Mouse (Mus musculus): Measurements from ENCODE around the gene Smoc1.

Smoc1 gene

DNA sequence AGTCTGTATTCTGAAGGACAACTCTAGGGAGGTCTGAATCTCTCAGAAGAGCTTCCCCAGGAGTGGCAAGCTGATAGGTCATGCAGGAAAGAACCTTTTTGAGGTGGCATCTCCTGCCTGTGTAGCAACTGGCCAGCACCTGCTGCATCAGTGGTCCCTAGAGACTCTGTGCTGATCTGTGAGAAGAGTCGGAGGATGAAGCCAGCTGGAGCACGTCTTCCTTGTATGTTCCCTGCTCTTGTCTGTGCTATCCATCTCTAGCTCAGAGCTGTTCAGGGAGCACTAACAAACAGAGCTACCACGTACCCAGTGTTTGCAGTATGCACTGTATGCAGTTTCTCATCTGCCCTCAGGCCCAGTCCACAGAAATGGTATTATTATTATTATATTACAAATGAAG is 54.4 kb downstream of the Smoc1 start:
- no peak for DNase-seq (ENCODE audit: low read depth)

DNA sequence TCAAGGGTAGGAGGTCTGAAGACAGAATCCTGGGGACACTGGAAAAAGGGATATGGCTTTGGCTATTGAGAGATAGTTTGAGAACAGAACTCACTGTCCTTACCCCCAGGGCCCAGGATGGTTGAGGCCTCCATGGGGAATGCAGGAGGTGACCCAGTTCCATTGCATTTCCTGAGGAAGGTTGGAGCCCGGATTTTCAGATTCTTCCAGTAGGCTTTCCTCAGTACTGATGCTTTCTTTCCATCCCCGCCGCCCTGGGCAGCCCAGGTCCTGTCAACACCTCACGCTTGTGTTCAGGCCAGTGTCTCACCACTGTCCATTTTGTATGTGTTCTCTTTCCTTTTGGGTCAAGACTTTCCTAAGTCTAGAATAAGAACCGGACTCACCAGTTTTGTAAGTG is 56.5 kb downstream of the Smoc1 start:
- no peak for DNase-seq (ENCODE audit: low read depth)

DNA sequence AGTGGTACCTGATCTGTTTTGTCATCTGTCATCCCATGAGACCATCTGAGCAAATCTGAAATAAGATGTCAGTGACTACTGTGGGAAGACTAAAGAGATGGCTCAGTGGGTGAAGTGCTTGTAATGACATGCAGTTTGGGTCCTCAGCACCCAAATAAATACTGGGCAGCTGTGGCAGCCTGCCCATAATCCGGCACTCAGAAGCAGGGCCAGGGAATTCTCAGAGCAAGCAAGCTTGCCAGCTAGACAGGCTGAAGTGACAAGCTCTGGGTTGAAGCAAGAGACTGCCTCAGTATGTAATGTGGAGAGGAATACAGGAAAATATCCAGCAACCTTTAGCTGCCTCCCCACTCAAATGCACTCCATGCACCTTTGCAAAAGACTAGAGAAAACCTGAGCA is 58.6 kb downstream of the Smoc1 start:
- no peak for DNase-seq (ENCODE audit: low read depth)

DNA sequence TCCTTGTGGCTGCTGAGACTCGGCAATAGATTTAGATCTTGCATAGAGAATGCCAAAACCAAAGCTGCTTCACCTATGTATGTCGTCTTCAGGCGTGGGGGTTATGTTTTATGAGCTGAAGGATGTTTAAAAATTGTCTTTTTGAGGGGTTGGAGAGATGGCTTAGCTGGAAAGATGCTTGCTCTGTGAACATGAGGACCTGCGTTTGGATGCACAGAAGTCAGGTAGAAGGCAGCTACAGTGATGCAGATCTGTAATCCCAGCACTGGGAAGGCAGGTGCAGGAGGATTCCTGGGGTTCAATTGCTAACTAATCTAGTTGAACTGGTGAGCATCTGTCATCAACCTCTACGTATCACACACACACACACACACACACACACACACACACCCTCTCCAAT is 61.5 kb downstream of the Smoc1 start:
- DNase-seq (ENCODE audit: low read depth), result no peak

DNA sequence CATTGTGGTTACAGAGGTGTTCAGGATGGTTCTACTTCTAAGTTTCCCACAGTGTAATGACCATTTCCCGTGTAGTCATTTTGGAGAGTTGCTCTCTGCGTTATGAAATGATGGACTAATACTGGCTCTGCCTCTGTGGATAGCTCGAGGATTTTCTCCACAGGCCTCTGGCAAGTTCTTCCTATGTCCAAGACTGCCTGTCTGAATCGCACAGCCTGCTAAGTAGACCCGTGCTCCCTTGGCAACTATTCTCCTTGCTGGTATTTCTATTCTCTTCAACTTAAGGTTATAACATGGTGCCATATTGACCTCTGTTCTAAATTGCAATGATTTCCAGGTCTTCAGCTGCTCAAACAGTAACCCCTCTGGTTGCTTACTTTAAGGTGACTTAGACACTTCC is 65.0 kb downstream of the Smoc1 start:
- DNase-seq (ENCODE audit: low read depth), result no peak

DNA sequence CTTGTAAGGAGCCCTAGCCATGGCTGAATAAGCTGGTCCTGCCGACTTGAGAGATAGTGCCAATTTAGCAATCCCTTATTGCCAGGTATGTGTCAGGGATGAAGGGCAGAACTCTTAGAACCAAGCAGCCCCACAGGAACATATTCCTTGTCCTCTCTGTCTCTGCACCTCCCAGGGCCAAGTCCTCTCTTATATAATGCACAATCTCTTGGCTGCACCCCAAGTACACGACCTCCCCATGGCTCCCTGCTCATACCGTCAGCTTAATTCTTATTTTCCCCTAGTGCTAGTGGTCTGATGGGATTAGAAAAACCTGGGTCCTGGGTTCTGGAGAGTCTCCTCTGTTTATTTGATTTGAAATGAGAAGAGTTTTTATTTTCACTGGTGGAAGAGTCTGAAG is 66.0 kb downstream of the Smoc1 start:
- no peak for DNase-seq (ENCODE audit: low read depth)

DNA sequence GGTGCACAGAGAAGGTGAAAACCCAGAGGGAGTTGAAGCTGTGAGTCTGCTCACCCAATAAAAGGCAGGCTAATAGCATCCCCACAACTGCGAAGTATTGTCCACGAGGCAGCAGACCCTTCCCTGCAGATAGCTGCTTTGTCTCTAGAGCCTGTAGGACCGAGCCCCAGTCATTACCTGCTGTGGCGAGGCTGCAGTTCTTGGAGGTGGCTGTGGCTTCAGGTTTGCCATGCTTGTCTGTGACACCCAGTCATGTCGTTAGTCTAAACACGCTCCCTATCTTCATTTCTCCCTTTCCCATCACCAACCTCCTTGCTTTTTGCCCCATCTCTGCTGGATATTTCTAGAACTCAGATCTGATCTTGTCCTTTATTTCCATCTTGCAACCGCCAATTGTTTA is 66.6 kb downstream of the Smoc1 start:
- DNase-seq (ENCODE audit: low read depth), result no peak

DNA sequence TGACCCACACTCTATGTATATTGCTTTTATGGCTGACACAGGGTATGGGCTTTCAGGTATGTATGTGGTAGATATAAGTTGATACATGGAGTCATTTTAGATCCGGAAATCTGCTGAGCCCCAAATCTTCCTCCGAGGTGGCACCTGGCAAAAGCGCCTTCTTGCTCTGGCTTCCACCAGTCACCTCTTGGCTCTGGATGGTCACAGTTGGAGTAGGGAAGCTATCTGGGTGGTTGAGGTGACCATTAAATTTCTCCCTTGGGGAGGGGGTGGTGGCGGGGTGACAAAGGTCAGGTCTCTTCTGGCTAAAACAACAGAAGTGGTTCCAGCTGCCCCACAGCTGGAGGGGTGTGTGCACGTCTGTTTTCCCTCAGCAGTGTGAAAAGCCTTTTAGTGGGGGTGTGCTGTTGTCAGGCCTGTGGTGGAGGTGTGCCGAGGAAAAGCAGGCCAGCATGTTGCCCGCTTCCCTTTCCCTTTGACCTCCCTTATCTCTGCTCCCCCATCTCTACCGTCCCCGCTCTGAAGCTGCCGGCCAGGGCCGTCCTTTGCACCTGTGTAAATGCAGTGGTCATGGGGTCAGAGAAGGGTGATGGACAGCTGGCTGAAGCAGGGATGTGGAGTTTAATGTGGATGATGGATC is 68.3 kb downstream of the Smoc1 start:
- no peak for DNase-seq (ENCODE audit: low read depth)

DNA sequence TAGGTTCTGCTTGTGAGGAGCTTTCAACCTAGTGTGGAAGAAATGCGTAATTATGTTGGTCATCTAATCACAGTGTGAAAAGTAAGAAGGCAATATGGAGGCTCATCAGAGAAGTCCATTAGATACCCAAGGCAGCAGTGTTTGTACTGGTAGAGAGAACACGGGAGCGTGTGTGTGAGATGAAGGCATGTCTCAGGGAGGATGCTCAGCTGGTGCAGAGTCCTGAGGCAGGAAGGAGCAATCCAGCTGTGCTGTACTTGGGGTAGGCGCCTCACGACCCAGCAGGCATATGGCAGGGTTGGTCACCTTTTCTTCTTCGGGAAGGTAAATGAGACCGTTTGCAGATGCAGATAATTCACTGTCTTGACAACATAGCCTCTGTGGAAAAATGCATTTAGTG is 70.7 kb downstream of the Smoc1 start:
- DNase-seq (ENCODE audit: low read depth), result no peak

DNA sequence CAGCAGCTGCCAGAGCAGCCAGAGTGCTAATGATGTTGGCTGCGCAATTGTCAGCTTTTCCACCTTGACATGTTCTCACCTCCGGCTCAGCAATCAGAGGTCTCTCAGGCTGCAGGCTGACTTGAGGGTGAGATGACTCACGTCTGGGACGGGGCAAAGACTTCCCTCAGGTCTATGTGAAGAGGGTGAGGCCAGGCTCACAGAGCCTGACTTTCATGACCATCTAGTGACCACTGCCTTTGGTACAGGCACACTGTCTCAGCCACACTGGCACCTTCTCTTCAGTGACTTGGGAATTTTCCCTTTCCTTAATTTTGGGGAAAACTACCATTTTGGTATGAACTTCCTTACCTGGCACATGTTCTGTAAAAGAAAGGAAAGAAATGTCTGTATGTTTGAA is 71.1 kb downstream of the Smoc1 start:
- no peak for DNase-seq (ENCODE audit: low read depth)

DNA sequence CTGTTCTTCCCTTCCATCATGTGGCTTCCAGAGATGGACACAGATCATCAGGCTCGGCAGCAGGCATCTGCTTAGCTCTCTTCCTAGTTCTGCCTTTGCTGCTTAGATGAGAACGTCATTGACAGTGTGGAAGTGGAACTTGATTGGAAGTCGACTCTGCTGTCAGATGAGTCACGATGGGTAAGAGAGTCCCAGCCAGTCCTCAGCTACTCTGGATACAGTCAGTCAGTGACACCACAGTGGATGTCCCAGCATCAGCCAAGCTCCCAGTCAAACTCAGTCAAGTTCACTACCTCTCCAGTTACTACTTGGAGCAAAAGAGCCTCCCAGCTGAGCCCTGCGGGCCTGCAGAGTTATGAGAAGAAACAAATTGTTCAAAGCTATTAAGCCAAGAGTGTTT is 72.6 kb downstream of the Smoc1 start:
- no peak for DNase-seq (ENCODE audit: low read depth)

DNA sequence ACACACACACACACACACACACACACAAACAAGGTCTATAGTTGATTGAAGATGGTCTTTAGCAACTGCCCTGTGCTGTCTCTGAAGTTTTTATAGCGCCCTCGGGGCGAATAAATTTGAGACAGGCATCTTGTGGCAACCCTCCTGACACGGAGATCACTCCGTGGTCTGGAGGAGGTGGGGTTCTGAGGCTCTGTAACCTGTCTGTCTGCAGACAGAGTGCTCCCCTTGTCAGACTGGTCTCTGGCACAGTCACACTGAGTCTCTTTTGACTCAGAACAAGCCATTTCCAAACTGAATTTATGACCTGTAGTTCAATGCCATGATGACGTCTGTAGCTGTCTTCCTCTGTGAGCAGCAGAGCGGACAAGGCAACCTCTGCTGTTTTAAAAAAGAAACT is 75.1 kb downstream of the Smoc1 start:
- peak; percentile 32 for DNase-seq (ENCODE audit: low read depth)

DNA sequence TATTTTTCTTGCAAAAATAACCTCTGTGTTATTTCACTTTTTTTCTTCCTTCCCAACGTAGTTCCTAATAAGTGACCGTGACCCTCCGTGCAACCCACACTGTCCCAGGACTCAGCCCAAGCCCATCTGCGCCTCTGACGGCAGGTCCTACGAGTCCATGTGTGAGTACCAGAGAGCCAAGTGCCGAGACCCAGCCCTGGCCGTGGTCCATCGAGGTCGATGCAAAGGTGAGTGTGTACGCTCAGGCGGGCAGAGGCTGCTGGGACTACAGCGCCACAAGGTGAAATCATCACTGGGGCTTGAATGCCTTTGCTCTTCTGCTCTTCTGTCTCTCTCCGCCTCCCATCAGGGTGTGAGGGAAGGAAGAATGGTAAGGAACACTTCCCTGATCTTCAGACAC is 77.9 kb downstream of the Smoc1 start:
- no peak for DNase-seq (ENCODE audit: low read depth)

DNA sequence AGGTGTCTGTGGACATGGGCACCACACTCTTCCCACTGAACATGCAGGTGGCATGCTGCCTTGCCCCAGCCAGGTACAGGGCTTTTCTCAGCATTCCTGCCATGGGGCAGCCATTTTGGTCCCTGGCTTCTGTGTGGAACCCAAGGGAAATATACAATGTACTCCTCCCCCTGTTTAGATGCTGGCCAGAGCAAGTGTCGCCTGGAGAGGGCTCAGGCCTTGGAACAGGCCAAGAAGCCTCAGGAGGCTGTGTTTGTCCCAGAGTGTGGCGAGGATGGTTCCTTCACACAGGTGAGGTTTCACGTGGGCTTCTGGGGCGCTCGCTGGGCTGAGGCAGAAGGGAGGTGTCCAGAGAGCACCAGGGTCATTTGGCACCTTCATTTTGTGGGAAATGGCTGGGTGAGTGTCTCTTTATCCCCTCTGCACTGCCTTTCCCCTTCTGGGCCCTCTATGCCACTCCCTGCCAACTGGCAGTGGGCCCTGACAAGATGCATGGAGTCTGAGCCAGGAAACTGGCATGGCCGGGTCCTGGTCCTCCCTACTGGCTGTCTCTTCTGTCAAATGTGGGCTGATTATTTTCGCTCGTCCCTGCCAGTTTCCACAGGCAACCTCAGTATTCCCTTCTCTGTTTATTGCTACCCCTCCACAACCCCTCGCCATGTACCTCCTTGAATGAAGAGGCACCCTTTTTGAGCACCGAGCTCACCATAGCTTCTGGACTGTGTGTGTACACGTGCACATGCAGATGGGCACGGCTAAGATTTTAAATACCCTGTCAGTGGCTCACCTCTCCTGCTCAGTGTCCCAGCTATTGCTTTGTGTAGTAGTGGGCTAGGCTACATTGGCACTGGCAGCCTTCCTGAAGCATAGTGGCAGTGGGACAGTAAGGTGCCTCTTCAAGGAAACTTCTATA is 79.4 kb downstream of the Smoc1 start:
- peak; percentile 20 for DNase-seq (ENCODE audit: low read depth)

DNA sequence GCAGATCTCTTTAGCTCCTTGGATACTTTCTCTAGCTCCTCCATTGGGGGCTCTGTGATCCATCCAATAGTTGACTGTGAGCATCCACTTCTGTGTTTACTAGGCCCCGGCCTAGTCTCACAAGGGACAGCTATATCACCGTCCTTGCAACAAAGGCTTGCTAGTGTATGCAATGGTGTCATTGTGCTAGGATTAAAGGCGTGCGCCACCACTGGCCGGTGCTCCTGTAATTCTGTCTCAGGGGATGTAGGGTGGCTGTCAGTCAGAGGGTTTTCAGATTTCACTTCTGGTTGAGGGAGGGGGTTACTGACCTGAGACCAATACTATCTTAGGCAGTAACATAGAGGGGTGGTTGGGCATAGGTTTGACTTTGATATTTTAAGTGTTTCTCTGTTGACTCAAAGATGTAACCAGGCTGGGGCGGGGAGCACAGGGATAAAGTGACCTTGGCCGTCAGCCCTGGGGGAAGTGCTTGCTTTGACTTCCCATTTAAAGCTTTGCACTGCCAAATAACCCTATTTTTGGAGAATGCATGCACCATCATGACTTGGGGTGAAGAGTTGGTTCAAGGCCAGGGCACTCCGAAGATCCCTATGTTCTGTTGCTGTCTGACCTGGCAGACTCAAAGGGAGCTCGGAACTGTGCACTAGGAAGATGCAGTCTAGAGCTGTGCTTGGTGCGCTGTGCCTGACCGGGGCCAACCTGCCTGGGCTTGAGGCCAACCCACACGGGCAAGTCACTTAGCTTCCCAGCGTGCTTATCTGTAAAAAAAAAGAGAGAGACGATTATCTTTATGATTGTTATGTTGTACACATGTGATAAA is 80.9 kb downstream of the Smoc1 start:
- no peak for DNase-seq (ENCODE audit: low read depth)

DNA sequence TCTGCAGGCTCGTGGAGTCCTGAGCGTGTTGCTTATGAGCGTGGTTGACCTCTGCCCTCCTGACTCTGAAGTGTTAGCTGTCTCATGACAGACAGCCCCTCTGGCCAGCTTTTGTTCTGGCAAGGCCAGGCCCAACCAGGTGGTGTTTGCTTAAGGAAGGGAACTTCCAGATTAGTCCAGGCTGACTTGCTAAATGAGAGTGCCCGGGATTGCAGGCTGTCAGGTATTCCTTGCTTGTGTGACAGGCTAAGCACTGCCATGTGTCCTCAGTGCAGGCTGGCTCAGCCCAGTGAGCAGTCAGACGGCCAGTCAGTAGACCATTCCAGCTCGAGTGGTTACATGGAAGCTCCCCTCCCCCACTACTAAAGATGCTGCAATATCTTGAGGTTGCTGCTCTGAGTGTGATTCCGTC is 82.0 kb downstream of the Smoc1 start:
- peak; percentile 41 for DNase-seq (ENCODE audit: low read depth)

DNA sequence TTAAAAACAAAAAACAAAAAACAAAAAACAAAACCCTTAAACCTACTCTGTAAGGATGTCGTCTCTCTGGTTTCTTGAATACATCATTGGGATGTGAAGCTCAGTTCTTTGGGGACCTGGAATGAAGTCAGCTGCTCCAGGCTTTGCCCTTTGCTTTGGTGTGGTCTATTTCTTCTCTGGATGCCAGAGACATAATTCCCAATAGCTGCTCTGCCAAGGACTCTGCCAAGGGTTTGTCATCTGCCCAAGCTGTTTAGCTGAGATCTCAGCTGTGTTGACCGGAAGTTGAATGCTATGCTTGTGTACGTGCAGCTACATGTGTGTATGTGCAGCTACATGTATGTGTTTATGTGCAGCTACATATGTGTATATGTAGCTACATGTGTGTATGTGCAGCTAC is 83.4 kb downstream of the Smoc1 start:
- DNase-seq (ENCODE audit: low read depth), result peak; percentile 52

DNA sequence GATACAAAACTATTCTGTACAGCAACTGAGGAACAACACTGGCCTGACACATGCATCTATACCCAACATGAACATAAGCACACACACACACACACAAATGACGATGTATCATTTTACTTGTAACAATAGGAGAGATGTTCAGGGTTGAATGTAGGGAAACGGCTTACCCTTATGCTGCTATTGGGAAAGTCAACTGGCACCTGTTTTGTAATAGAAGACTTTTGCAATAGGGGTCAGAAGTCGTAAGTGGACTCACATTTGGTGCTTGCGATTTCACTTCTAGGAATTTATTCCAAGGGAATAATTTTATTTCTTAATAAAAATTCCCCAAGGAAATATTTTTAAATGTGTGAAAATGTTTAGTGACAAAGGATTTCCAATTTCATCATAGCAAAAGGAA is 85.7 kb downstream of the Smoc1 start:
- DNase-seq (ENCODE audit: low read depth), result peak; percentile 19

DNA sequence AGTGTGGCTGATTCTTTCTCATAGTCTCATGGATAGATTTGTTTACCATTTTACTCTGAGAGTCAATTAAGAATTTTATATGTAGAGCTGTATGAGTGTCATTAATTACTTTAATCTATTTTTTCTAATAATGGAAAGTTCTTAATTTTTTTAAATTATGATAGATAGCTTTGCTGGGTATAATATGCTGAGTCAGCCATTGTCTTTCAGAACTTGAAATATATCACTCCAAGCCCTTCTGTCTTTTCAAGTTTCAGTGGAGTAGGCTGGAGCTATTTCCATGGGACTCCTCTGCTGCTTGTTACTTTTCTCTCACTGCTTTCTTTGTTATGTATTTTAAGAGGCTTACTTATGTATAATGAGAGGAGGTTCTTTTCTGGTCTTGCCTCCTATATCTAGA is 93.7 kb downstream of the Smoc1 start:
- DNase-seq (ENCODE audit: low read depth), result no peak

DNA sequence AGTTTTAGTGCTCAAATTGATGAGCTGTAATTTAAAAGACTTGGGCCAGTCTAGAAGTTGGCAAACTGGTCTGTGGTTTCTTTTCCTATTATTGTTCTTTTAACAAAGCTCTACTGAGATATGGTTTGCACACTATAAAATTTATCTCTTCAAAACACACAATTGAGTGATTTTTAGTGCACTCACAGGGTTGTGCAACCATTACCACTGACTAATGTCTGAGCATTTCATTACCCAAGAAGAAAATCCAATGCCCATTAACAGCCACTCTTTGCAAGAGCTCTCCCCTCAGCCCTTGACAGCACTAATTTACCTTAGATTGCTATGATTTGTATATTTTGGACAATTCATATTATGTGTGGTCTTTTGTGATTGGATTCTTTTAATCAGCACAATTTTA is 97.2 kb downstream of the Smoc1 start:
- DNase-seq (ENCODE audit: low read depth), result peak; percentile 63

DNA sequence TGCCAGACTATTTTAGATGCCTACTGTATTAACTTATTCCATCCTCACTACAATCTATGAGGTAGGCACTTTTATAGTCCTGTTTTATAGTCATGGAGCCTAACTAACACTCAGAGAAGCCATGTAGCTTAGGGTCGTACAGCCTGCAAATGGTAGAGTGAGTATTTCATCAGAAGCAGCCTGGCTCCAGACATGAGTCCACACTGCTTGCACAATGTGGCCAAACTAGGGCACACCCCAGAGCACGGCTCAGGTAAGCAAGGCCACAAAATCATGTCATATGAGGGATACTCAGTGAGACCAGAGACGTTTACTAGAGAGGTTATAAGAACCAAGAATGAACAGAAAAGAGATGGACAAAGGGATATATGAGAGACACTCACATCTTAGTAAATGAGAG is 100.2 kb downstream of the Smoc1 start:
- DNase-seq (ENCODE audit: low read depth), result no peak

DNA sequence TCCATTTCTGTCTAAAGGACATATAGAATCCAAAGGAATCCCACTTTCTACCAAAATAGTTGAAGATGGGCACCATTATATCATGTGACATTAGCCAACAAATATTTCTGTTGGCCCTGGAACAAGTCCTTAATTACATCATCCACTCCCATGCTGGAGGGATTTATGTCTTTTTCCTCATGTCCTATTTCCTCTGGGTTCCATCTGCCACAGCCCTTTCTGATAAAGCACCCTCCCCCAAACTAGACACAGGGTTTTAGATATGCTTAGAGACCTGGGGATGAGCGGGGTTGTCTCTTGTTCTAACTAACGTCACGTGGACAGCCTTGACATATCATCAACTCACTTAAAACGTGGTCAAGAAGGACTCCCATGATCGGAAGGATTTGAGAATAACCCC is 102.1 kb downstream of the Smoc1 start:
- no peak for DNase-seq (ENCODE audit: low read depth)

DNA sequence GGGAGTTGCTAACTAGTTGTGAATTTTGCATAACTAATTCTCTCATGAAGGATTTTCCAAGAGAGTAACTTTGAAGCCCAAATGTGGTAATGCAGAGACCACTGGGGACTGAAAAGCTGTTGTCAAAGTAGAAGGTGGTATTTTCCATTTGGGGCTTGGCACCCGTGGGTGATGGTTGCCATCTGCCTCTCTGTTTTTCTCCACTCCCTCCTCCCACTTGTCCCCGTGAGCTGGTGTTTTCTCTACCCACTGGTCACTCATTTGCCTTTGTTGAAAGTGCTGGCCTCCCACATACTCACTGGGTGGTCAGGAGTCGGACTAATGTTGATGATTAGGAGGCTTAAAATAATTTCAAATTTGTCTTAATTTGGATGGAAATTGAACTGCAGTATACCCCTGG is 104.1 kb downstream of the Smoc1 start:
- DNase-seq (ENCODE audit: low read depth), result no peak

All from NIH3T3 (cell line).